Mouse (Mus musculus): Measurements from ENCODE around the gene Zfp940.

Gene Zfp940

DNA sequence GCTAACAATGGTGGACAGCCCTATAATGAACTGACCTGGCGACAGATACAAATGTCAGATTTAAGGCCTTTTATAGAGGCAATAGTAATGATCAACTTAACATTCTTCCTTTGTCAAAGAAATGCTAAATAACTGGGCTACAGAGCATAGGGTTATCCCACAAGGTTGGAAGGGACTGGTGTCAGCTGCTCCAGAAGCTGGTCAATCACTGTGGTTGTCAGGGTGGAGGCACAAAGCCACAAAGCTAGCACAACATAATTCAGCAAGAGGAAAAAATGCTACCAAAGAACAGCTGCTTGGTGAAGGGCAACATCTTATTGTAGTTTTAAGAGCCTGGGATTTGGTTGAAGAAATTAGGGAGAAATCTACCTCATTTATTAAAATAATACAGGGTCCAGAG is 41.2 kb downstream of the Zfp940 start:
- in situ Hi-C loops (cut with MboI, MseI) = loop anchor here (5.0 kb wide), 1 partner anchor 45 kb away; the partner anchor contains the start of gene Zfp84

DNA sequence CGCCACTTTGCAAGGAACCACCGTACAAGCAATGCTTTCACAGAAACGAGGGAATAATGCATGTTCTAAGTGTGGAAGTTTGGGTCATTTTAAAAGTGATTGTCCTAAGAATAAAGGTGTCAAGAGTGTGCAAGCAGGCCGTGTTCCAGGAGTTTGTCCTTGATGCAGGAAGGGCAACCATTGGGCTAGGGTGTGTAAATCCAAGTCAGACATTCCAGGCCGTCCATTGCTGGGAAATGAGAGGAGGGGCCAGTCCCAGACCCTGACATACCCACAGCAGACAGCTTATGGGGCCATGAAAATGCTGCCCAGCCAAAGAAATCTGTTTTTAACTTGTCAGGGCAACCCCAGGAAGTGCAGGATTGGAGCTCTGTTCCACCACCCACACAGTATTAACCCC is 46.4 kb downstream of the Zfp940 start:
- in situ Hi-C loops (cut with MboI, MseI) = no loop called here

DNA sequence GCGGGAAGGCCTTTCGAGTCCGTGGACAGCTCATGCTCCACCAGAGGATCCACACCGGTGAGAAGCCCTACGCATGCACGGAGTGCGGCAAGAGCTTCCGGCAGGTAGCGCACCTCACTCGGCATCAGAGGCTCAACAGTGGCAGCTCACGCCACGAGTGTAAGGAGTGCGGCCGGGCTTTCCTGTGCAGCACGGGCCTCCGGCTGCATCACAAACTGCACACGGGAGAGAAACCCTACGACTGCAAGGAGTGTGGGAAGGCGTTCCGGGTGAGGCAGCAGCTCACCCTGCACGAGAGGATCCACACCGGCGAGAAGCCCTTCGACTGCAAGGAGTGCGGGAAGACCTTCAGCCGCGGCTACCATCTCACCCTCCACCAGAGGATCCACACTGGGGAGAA is 60.6 kb downstream of the Zfp940 start:
- in situ Hi-C loops (cut with MboI, MseI) = no loop called here

DNA sequence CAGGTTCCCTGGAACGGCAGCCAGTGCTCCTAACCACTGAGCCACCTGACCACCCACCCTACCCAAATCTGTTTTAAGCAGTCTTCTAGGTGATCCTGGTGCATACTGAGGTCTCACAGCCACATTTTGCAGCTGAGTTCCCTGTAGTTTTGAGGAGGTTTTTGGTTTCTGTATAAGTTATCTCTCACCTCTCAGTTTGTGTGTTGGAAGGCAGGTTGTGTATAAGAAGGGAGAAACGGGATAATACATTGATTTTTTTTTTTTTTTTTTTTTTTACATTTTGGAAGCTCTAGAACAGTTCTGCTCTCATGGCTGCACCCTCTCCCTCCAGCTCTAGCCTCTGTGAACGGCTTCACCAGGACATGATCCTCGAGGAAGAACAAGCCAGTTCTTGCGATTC is 67.6 kb downstream of the Zfp940 start:
- in situ Hi-C loops (cut with MboI, MseI) = no loop called here

DNA sequence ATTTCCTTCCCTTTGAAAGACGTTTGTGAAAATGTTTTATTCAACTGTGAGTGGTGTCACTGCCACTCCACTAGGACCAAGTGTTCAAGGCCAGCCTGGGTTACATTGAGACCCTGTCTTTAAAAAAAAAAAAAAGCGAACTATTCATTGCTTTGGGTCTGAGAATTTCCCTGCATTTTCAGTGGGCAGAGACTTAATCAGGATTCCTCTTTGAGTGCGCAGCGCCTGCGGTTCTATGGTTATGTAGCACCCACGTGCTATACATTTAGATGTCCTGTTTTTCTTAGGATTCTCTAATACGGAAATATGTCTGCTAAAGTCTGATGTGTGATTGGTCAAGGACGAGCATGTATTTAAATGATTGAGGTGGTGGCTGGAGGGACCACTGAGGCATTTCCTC is 68.4 kb downstream of the Zfp940 start:
- in situ Hi-C loops (cut with MboI, MseI) = no loop called here

DNA sequence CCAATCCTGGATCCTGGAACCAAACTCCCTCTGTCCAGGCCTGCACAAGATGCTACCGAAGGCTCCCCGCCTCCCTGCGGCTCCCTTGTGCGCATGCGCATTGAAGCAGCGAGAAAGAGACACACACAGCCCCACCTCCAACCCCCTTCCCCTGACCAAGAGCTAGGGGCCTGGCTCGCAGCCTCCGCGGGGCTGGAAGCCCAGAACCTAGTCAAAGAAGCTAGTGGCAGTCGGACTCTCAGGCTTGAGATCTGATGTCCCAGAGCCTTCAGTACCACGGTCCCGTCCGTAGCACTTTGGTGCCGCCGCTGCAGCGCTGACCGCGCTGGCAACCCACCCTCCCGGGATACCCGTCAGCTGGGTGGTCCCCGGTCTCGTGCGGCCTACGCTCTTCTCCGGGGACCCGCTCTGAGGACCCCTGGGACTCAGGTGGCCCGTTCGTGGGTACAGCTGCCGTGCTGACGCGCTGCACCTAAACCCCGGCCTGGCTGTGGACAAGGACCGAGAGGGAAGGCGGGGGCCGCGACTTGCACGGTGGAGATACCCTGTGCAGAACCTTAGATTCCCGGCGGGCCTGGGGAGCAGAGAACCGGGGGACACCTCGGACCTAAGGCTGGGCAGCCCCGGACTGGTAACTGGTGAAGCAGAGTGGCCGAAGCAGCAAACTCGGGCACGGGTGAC is 69.5 kb downstream of the Zfp940 start, which contains the start of gene Zfp30:
TSS of gene Zfp30 (plus strand) at position 128 of the 681 bp plus-strand sequence.
- in situ Hi-C loops (cut with MboI, MseI) = no loop called here

Data from T-helper 2 cell (primary cell).